Mouse (Mus musculus) MN1 (cell line): ENCODE measurements around the gene Pik3ip1.

Source experiments
- DNase-seq: peaks from one replicate; pipeline ENCODE4 v3.0.0-alpha.2; 2016; ENCODE audit warnings: low spot score

The Pik3ip1 gene

GRCm38 (mm10) chr11:3379427-3379826 lies 49.2 kb downstream of the Pik3ip1 start:
- no peak for DNase-seq

- no peak for DNase-seq
These were observed 51.1 kb downstream of the Pik3ip1 start for GRCm38 (mm10) chr11:3381148-3381814.

GRCm38 (mm10) chr11:3382602-3383594 lies 52.7 kb downstream of the Pik3ip1 start:
- DNase-seq = no peak

- peak; percentile 91 for DNase-seq
These were observed 56.8 kb downstream of the Pik3ip1 start for GRCm38 (mm10) chr11:3386941-3387368.

GRCm38 (mm10) chr11:3387482-3388196 lies 57.4 kb downstream of the Pik3ip1 start:
- DNase-seq = no peak

GRCm38 (mm10) chr11:3389996-3390395 lies 59.8 kb downstream of the Pik3ip1 start:
- no peak for DNase-seq

DNA sequence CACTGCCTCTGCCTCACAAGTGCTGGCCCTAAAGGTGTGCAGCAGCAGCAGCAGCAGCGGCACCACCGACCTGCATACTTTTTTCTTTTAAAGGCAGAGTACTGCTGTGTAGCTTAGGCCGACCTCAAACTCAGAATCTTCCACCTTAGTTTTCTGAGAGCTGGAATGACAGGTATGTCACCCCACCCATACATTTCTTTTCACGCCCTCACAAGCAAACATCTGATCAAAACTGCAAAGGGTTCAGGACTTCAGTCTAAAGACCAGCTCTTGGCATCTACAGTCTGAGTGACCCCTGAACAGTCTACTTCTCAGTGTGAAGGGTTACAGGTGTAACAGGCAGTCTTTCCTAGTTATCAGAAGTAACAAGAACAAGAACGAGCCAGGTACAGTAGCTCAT lies 60.6 kb downstream of the Pik3ip1 start:
- no peak for DNase-seq

- no peak for DNase-seq
These were observed 62.3 kb downstream of the Pik3ip1 start for GRCm38 (mm10) chr11:3392526-3392925.
